Mouse (Mus musculus) retina, adult 2 months (tissue): ENCODE measurements around the gene Stra8.

Source experiments
- DNase-seq: peaks from one replicate; pipeline ENCODE4 v3.0.0-alpha.2; 2012; ENCODE audit warnings: low read depth, low spot score

Stra8 gene

GRCm38 (mm10) chr6:34903441-34903840 lies 16.5 kb upstream of the Stra8 start:
- DNase-seq = no peak

GRCm38 (mm10) chr6:34903851-34904250 lies 16.1 kb upstream of the Stra8 start:
- DNase-seq = no peak

- DNase-seq = no peak
Observed at GRCm38 (mm10) chr6:34904361-34904760, 15.6 kb upstream of the Stra8 start.

- no peak for DNase-seq
Observed at GRCm38 (mm10) chr6:34906125-34906524, 13.8 kb upstream of the Stra8 start.

GRCm38 (mm10) chr6:34906661-34907060 lies 13.3 kb upstream of the Stra8 start:
- no peak for DNase-seq

GRCm38 (mm10) chr6:34907121-34907614 lies 12.8 kb upstream of the Stra8 start:
- DNase-seq = no peak

GRCm38 (mm10) chr6:34907696-34908260 lies 12.2 kb upstream of the Stra8 start:
- DNase-seq = no peak

- no peak for DNase-seq
Observed at GRCm38 (mm10) chr6:34909631-34910345, 10.2 kb upstream of the Stra8 start.

GRCm38 (mm10) chr6:34910371-34911219 lies 9.4 kb upstream of the Stra8 start, which contains the start of gene Wdr91:
Gene Wdr91 (minus strand): TSS chr6:34910876.
- peak; percentile 86 for DNase-seq

GRCm38 (mm10) chr6:34913341-34914040 lies 6.5 kb upstream of the Stra8 start:
- no peak for DNase-seq

GRCm38 (mm10) chr6:34914462-34914861 lies 5.5 kb upstream of the Stra8 start:
- DNase-seq = no peak

- DNase-seq = no peak
Observed at GRCm38 (mm10) chr6:34919146-34919545, 817 bp upstream of the Stra8 start.

- DNase-seq = no peak
Observed at GRCm38 (mm10) chr6:34920631-34921030, 668 bp downstream of the Stra8 start.

GRCm38 (mm10) chr6:34921941-34922340 lies 2.0 kb downstream of the Stra8 start:
- no peak for DNase-seq

- DNase-seq = peak; percentile 44
Observed at GRCm38 (mm10) chr6:34927156-34927555, 7.2 kb downstream of the Stra8 start.

- no peak for DNase-seq
Observed at GRCm38 (mm10) chr6:34927594-34927993, 7.6 kb downstream of the Stra8 start.

- DNase-seq = no peak
Observed at GRCm38 (mm10) chr6:34932633-34933032, 12.7 kb downstream of the Stra8 start.

- no peak for DNase-seq
Observed at GRCm38 (mm10) chr6:34936743-34937142, 16.8 kb downstream of the Stra8 start.

- no peak for DNase-seq
Observed at GRCm38 (mm10) chr6:34938280-34938928, 18.4 kb downstream of the Stra8 start.

- DNase-seq = no peak
Observed at GRCm38 (mm10) chr6:34938929-34939325, 19.0 kb downstream of the Stra8 start.

GRCm38 (mm10) chr6:34939451-34939850 lies 19.5 kb downstream of the Stra8 start:
- DNase-seq = no peak
